Mouse (Mus musculus): ENCODE measurements around the gene Cux2. TPM values are rescaled to one million over a fixed set of nuclear protein-coding genes. Genes with fewer than 3 reads are reported as not detected.
A peak's percentile ranks its signal among the peaks of the same experiment; 100 is the strongest.

Gene Cux2
- polyA plus RNA-seq, 1 experiment: 0.62 TPM

DNA sequence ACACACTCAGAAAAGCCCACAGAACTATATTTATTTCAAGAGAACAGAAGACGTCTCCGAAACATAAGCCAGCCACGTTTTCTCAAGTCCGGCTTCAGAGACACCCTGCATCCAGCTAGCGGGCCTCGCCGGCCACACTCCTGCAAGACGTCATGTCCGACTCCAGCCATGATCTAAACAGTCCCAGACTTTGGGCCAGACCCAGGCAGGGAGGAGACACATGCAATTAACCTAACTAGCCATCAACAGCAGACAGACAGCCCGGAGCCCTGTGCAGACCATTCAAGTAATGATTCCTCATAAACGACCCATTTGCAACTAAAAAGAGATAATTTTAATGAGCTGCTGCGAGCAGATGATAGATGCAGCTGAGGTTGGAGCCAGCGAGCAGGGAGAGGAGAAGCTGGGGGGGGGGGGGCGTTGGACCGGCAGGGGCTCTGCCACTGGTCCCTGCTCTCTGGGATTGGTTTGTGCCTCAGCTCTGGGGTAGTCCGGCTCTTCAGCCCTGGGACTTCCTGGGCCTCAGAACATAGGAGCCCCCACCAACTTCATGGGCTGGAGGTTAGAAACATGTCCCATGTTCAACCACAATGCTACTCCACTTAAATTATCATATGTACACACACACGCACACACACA, 121.4 kb downstream of the Cux2 start:
- H3K27me3 ChIP-seq (ENCODE audit: control insufficient read depth, insufficient read depth, insufficient read length): peaks cover 68% of the 10 kb centered on the region
- no peak for TF ChIP-seq TCF3 (IDR thresholded peaks at IDR 0.05; ENCODE audit: insufficient read length, low read depth)
- TF ChIP-seq MYOD1 (IDR thresholded peaks at IDR 0.05; ENCODE audit: control insufficient read depth in 1 of 3, insufficient read length in 2 of 3, low read depth in 2 of 3): no peak
- TF ChIP-seq POLR2A (IDR thresholded peaks at IDR 0.05; ENCODE audit: insufficient read length, low read depth): no peak
- no peaks in the 10 kb centered on the region for H3K79me2 ChIP-seq (ENCODE audit: control insufficient read depth, insufficient read depth)
- H3K4me2 ChIP-seq (ENCODE audit: low read depth): no peak overlapping the region
- H3K36me3 ChIP-seq (ENCODE audit: control insufficient read depth, insufficient read depth): no peaks in the 10 kb centered on the region
- no peak overlapping the region for H3ac ChIP-seq (ENCODE audit: control insufficient read depth, insufficient read length)
- H3K4me3 ChIP-seq: no peak overlapping the region

DNA sequence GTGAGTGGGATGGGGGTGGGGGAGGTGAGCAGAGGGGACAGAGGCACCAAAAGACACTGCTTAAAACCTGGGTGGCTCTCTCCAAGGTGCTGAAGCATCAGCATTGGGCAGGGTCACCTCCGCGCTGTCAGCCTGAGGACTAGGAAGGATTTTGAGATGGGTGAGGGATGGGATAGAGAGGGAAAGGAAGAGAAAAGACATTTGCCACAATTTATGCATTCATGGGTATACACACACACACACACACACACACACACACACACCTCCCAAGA, 123.4 kb downstream of the Cux2 start:
- Histone ChIP-seq H3K4me2 (ENCODE audit: low read depth) (no peak overlapping the region), H3K79me2 (ENCODE audit: control insufficient read depth, insufficient read depth) (no peaks in the 10 kb centered on the region), H3K27me3 (ENCODE audit: control insufficient read depth, insufficient read depth, insufficient read length) (peaks cover 68% of the 10 kb centered on the region), H3K36me3 (ENCODE audit: control insufficient read depth, insufficient read depth) (no peaks in the 10 kb centered on the region), H3ac (ENCODE audit: control insufficient read depth, insufficient read length) (no peak overlapping the region), H3K4me3 (no peak overlapping the region)
- TF ChIP-seq POLR2AphosphoS2 (IDR thresholded peaks at IDR 0.05; ENCODE audit: insufficient read length, low read depth) (no peak), REST (IDR thresholded peaks at IDR 0.05; ENCODE audit: insufficient read depth, insufficient read length) (peak; percentile 74)

DNA sequence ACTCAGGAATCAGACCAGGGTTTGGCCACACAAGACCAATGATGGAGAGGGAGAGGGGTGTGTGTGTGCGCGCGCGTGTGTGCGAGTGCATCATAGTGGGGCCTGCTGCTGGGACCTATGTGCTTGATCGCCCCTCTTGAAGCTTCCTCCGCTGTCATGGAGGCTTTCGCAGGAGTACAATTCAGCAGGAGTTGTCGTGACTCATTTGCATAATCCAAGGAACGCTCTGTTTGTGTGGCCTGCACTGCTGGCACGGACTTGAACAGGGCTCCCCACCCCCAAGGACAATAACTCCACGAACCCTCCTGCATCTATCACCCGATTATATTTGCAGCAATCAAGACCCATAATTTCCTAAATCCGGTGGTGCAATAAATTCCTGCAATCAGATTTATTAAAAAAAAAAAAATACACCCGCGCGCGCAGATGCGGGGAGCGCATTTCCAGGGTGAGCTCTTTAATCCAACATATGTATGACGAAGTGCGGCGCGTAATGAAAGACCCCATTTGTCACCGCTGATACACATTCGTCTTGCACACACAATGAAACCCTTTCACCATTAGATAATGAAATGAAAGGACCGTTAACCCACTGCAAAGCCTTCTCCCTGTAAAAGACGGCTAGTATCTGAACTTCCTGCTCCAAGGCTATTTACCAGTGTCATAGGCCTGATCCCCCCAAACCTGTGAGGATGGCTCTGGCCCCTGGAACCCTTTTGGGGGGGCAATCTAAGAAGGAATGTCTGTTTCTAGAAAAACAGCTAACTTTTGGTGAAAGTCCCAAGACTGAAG, 124.0 kb downstream of the Cux2 start:
- TF ChIP-seq TCF3 (IDR thresholded peaks at IDR 0.05; ENCODE audit: insufficient read length, low read depth): no peak
- no peak for TF ChIP-seq TCF12 (IDR thresholded peaks at IDR 0.05; ENCODE audit: insufficient read depth, poor library complexity, severe bottlenecking)
- TF ChIP-seq REST (IDR thresholded peaks at IDR 0.05; ENCODE audit: insufficient read depth, insufficient read length): no peak
- TF ChIP-seq POLR2A (IDR thresholded peaks at IDR 0.05; ENCODE audit: insufficient read length, low read depth): no peak
- no peak for TF ChIP-seq MYOG (IDR thresholded peaks at IDR 0.05; ENCODE audit: control insufficient read depth in 1 of 3, insufficient read depth in 1 of 3, insufficient read length in 2 of 3, low read depth in 2 of 3)
- no peak for TF ChIP-seq MYOD1 (IDR thresholded peaks at IDR 0.05; ENCODE audit: control insufficient read depth in 1 of 3, insufficient read length in 2 of 3, low read depth in 2 of 3)
- no peak for TF ChIP-seq E2F4 (IDR thresholded peaks at IDR 0.05; ENCODE audit: insufficient read depth)
- no peak for TF ChIP-seq SRF (IDR thresholded peaks at IDR 0.05; ENCODE audit: control insufficient read depth, insufficient read length, low read depth)
- no peak for TF ChIP-seq CEBPB (IDR thresholded peaks at IDR 0.05; ENCODE audit: insufficient read depth, poor library complexity, severe bottlenecking)
- no peak for TF ChIP-seq POLR2AphosphoS2 (IDR thresholded peaks at IDR 0.05; ENCODE audit: insufficient read length, low read depth)
- no peak for TF ChIP-seq USF1 (IDR thresholded peaks at IDR 0.05; ENCODE audit: low read depth)
- no peak for TF ChIP-seq MAX (IDR thresholded peaks at IDR 0.05; ENCODE audit: low read depth)
- Histone ChIP-seq H3K79me2 (ENCODE audit: control insufficient read depth, insufficient read depth) (no peaks in the 10 kb centered on the region), H3K27me3 (ENCODE audit: control insufficient read depth, insufficient read depth, insufficient read length) (peaks cover 68% of the 10 kb centered on the region), H3K4me3 (no peak overlapping the region), H3K4me2 (ENCODE audit: low read depth) (no peak overlapping the region), H3K36me3 (ENCODE audit: control insufficient read depth, insufficient read depth) (no peaks in the 10 kb centered on the region), H3ac (ENCODE audit: control insufficient read depth, insufficient read length) (no peak overlapping the region)

DNA sequence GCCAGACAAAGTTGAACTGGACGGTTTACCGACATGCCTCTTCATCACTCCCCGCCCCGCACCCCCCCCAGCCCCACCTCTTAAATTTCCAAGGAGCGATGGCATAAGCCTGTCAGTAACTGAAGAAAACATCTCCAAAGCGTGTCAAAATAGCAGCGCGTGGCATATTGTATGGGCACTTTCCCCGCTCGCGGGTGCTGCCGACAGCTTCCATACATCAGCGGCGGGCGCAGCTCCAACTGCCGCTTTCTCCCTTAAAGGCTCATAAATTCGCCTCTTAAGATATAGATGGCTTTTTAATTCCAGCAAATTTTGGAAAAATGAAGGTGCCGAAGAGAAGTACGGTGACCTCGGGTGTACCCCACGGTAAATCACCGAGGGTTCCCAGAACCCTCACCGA, 124.6 kb downstream of the Cux2 start:
- Histone ChIP-seq H3K27me3 (ENCODE audit: control insufficient read depth, insufficient read depth, insufficient read length) (peaks cover 67% of the 10 kb centered on the region), H3ac (ENCODE audit: control insufficient read depth, insufficient read length) (no peak overlapping the region), H3K4me2 (ENCODE audit: low read depth) (no peak overlapping the region), H3K4me3 (no peak overlapping the region), H3K36me3 (ENCODE audit: control insufficient read depth, insufficient read depth) (no peaks in the 10 kb centered on the region), H3K79me2 (ENCODE audit: control insufficient read depth, insufficient read depth) (no peaks in the 10 kb centered on the region)
- TF ChIP-seq USF1 (IDR thresholded peaks at IDR 0.05; ENCODE audit: low read depth): no peak

DNA sequence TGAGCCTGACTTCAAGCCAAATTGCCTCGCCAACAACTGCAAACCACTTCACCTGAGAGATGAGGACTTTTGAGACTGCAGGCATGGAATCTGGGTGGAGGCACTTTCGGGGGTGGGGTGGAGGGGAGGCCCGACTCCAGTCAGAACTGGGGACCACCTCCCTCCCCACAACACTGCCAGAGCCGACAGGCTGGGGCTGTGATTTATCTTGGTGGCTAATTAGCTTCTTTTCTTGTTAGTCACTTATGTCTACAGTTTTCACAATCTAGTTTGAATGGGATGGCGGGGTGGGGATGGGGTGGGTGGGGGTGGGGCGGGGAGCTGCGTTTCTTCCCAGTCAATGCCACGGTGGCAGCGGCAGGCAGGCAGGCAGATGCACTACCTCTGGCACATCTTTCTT, 125.5 kb downstream of the Cux2 start:
- no peak overlapping the region for H3K4me3 ChIP-seq
- no peaks in the 10 kb centered on the region for H3K79me2 ChIP-seq (ENCODE audit: control insufficient read depth, insufficient read depth)
- H3K4me2 ChIP-seq (ENCODE audit: low read depth): no peak overlapping the region
- H3K36me3 ChIP-seq (ENCODE audit: control insufficient read depth, insufficient read depth): no peaks in the 10 kb centered on the region
- peaks cover 66% of the 10 kb centered on the region for H3K27me3 ChIP-seq (ENCODE audit: control insufficient read depth, insufficient read depth, insufficient read length)
- H3ac ChIP-seq (ENCODE audit: control insufficient read depth, insufficient read length): no peak overlapping the region
- TF ChIP-seq MYOD1 (IDR thresholded peaks at IDR 0.05; ENCODE audit: control insufficient read depth in 1 of 3, insufficient read length in 2 of 3, low read depth in 2 of 3) (no peak), TCF12 (IDR thresholded peaks at IDR 0.05; ENCODE audit: insufficient read depth, poor library complexity, severe bottlenecking) (no peak), MYOG (IDR thresholded peaks at IDR 0.05; ENCODE audit: control insufficient read depth in 1 of 3, insufficient read depth in 1 of 3, insufficient read length in 2 of 3, low read depth in 2 of 3) (no peak), POLR2A (IDR thresholded peaks at IDR 0.05; ENCODE audit: insufficient read length, low read depth) (no peak), SRF (IDR thresholded peaks at IDR 0.05; ENCODE audit: control insufficient read depth, insufficient read length, low read depth) (no peak), POLR2AphosphoS2 (IDR thresholded peaks at IDR 0.05; ENCODE audit: insufficient read length, low read depth) (no peak), E2F4 (IDR thresholded peaks at IDR 0.05; ENCODE audit: insufficient read depth) (no peak)

All from myocyte (in vitro differentiated cells).